Mouse (Mus musculus) embryo, embryonic 10 days (tissue): ENCODE measurements around the gene Lef1.

ENCODE experiments used
- DNase-seq: peaks from one replicate; pipeline ENCODE4 v3.0.0-alpha.2; 2015; ENCODE audit warnings: low spot score

Gene Lef1

DNA sequence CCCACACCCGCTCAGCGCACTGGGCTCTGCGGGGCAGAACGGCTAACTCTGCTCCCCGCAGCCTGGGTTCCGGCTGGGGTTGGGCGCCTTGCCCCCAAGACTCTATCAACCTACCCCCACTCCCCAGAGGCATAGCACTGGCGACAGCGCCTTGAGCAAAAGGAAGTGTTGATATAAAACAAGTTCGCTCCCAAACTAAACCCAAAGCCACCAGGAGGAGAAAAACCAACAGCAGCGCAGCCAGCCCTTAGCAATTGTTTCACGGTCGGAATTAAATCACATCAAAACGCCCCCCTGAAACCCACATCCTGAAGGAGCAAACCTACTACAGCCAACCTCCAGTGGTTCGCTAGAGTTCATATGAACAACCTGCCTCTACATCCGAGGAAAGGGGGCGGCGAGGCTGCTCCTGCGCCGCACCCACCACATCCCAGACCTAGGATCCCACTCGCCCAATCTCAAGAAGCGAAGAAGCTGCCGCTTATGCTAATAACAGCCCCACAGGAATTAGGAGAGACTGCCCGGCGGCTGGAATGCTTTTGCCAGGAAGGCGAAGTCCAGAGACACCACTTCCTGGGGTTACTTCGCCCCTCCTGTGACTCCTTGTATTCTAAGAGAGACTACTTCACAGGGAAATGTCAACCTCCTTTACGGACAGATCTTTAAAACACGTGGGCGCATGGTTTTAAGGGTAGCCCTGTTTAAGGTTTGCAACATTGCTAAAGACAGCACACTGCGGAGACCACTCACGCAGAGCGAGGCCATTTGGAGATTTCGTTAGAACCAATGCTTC, 2.8 kb upstream of the Lef1 start:
- peak; percentile 57 for DNase-seq

DNA sequence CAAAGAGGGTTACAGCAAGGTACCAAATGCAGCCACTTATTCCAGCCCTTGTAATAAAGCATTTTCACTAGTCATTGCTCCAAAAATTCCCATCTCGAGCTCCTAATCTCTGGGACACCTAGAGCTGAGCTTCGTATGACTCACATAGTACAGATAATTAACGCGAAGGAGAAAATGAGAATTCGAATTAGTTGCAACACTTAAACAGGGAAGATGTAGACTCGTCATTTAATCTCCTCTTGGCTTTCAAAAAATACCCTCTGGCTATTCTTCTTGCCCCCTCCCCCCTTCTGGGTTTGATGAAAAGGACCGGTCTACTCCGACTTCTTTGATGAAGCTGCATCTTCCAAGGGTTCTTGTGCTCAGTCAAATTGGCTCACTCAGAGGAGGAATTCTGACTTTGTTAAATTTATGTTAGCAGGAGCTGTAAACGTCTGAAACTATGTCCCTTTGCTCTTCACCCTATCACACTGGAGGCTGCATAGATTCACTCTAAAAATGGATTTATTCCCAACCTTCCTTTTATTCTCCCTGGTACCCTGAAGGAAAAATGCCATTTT, 2.1 kb upstream of the Lef1 start:
- DNase-seq, result no peak

GRCm38 (mm10) chr3:131109066-131109685, 1.1 kb upstream of the Lef1 start:
- DNase-seq, result peak; percentile 19

DNA sequence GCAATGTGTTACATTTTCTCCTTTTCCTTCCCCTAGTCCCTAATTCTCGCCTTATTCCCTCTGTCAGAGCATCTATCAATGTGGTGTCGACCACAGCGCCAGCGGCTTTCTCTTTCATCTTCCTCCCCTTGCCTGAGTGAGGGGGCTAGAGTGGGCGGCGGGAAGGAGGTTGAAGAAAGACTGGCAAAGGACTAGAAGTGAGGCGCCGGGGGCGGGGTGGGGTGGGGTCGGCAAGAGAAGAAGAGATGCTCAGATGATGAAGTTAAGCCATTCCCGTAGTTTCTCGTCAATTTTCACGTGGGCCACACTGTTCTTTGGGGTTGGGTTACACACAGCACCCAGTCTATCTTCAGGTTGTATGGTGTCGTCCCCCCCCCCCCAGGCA, 593 bp upstream of the Lef1 start:
- peak; percentile 73 for DNase-seq

GRCm38 (mm10) chr3:131111151-131111850, 1.0 kb downstream of the Lef1 start:
- DNase-seq, result peak; percentile 48

- DNase-seq, result peak; percentile 88
Observed at GRCm38 (mm10) chr3:131111851-131112572, 1.7 kb downstream of the Lef1 start.

- no peak for DNase-seq
Observed at GRCm38 (mm10) chr3:131112573-131112955, 2.3 kb downstream of the Lef1 start.

GRCm38 (mm10) chr3:131113029-131113428, 2.8 kb downstream of the Lef1 start:
- DNase-seq, result no peak

GRCm38 (mm10) chr3:131116116-131116515, 5.8 kb downstream of the Lef1 start:
- no peak for DNase-seq

DNA sequence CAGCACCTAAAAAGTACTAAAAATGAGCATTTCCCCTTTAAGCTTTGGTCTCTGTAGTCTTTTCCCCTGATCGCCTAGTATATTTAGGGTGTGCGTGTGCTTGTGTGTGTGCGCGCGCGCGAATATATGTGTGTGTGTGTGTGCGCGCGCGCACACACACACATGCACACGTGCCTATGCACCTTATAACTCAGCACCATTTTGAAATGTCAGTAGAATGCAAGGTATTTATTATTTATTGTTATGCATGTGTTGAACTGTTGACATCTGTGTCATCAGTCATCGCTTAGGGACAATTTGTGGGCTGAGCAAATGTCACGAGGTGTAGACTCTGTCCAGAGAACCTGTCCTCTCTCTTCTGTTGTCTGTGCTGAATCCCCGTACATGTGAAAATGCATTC, 7.1 kb downstream of the Lef1 start:
- no peak for DNase-seq

DNA sequence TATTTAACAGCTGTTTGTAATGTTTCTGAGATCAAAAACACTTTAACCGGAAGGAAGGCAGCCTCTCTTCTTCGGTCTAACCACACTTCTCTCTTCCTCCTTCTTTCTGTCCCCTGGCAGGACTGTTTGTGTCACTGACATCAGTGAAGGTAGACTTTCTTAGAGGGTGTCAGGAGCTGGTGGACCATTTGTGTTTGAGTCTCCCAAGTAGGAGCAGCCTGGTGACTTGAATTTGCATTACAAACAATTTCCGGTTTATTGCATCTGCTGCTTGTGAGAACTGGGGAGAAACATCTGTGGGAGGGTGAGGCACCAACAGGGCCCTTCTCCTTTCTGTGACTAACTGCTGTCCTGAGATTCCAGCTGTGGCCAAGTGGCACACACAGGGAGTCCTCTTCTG, 7.6 kb downstream of the Lef1 start:
- no peak for DNase-seq

GRCm38 (mm10) chr3:131119435-131119834, 9.2 kb downstream of the Lef1 start:
- DNase-seq, result no peak

GRCm38 (mm10) chr3:131123501-131123900, 13.2 kb downstream of the Lef1 start:
- DNase-seq, result no peak

DNA sequence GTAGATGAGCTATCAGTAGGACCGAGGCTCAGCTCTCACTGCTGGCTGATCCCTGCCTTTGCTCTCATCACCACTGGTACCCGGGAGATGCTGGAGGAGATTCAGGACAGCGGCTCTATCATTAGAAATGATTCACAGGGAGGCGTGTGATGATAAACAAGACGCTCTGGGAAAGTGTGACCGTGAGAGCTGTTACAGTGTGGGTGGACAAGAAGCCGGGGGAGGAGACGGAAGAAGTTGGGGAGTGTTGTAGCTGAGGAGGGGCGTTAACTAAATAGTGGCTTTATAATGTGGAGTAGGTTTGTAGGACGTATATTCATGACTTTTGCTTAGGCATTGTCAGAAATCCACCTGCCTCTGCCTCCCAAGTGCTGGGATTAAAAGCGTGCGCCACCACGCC, 15.6 kb downstream of the Lef1 start:
- no peak for DNase-seq

GRCm38 (mm10) chr3:131126438-131126837, 16.2 kb downstream of the Lef1 start:
- no peak for DNase-seq

GRCm38 (mm10) chr3:131134003-131134402, 23.7 kb downstream of the Lef1 start:
- DNase-seq, result no peak

GRCm38 (mm10) chr3:131135434-131135833, 25.2 kb downstream of the Lef1 start:
- DNase-seq, result peak; percentile 36

DNA sequence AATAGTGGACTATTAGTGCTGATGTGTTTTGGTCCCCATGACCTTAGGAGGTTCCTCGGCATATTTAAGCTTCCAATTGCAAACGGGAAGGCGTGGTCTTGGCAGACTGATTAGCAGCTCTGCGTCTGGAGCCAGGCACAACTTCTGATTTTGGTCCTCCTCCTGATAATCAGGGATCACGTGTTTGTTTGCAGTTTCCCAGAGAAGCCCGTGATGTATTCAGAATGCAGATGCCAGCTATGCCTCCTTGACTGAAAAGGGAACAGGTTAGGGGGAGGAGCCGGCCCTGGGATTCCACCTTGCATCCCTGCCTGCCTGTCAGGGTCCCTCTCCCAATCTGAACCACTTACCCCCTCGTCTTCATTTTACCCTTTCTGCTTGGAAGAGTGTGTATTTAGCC, 26.2 kb downstream of the Lef1 start:
- DNase-seq, result peak; percentile 48

GRCm38 (mm10) chr3:131137119-131137781, 27.0 kb downstream of the Lef1 start:
- DNase-seq, result peak; percentile 82

DNA sequence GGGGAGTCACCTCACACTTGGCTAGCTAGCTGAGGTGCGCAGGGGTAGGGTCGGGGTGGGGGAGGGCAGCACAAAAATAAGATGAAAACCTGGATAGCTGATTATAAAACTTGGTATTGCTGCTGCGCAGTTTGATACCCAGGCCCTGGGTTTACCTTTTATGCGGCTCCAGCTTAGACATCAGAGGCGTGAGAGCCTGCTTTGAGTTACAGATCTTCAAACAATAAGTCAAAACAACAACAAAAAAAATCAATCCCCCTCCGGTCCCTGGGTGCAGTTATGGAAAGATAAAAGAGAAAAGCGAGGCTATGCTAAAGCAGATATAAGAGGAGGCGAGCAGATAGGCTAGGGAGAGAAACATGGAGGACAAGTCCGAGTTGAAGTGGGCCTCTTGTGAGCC, 28.0 kb downstream of the Lef1 start:
- no peak for DNase-seq

DNA sequence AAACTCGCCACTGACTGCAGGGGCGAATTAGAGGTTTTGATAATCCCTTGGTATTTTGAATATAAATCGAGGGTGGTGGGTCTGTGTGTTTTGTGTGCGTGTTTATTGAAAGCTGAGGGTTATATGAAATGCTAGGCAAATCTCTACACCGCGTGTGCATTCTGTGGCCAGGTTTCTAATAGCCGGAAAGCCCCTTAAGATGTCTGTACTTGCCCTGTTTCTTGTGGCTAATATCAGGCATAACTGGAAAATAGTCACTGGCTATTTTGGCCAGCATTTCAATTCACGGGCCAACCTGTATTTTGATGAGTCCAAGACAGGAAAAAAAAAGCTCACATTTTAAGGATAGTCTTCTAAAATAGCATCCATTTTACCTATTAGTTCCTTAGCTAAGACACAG, 28.5 kb downstream of the Lef1 start:
- DNase-seq, result no peak
